Mouse (Mus musculus): ENCODE measurements around the gene Frmd3.
A peak's percentile ranks its signal among the peaks of the same experiment; 100 is the strongest.
"Not testable (repeated sequence)": the region's sequence is repeated elsewhere in the genome, so short reads cannot be mapped to it uniquely, and the experiment has no call there.

The Frmd3 gene

GRCm38 (mm10) chr4:74013211-74014047, at the start of gene Frmd3:
Frmd3 (plus strand) TSS chr4:74013442.
- DNase-seq (ENCODE audit: low spot score), result peak; percentile 84

DNA sequence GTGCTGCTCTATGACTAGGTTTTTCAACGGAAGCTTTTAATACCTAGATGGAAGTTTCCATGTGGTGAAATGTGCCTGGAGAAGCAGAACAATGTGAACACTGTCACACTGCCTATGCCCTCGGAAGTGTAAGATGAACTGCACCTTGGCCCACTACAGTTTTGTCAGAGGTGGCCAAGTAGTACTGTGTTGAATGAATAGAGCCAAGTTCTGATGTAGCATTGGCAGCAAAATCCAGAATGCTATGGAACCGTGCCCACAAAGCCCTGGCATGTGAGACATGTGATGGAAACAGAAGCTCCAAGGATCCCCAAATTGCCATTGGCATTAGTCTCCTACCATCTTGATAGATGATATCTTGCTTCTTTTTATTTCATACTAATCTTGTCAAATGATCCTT, 32.8 kb upstream of the Frmd3 start:
- DNase-seq (ENCODE audit: low spot score), result no peak

DNA sequence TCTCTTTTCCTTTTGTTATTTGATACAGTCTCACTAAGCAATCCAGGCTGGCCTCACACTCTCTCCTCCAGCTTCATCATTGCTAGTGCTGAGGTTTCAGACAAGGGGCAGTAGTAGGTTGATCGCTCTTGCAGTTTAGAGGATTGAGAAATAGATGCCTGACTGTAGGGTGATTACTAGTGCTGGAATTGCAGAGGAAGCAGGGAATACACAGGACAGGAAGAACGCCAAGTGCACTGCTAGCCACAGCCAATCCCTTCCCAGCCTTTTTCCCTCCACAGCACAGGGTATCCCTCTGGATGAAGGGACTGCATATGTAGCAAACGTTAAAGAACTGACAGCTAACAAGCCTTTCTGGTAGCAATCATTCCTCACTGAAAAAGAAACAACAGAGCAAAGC, 965 bp upstream of the Frmd3 start:
- DNase-seq (ENCODE audit: low spot score), result no peak

- DNase-seq (ENCODE audit: low spot score), result no peak
These were observed 542 bp upstream of the Frmd3 start for GRCm38 (mm10) chr4:74012700-74013099.

DNA sequence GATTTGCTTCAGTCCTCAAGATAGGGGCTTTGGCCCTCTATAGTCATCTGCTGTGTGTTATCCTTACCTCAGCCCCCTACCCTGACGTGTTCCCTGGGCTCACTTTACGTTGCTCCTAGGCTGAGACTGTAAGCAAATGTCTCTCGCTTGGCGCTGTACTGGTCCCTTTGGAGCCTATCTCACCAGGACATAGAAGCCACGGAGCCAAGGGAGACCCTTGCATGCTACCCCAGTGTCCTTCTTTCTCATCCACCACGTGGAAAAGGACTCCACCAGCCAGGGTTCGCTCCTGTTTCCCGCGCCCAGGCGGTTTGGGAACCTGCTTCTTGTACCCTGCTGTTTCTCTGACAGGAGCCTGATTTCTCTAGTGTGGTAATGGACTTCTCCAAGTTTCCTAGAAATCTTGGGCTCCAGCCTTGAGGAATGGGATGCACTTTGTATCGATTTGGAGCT, 832 bp downstream of the Frmd3 start:
- peak; percentile 7 for DNase-seq (ENCODE audit: low spot score)

DNA sequence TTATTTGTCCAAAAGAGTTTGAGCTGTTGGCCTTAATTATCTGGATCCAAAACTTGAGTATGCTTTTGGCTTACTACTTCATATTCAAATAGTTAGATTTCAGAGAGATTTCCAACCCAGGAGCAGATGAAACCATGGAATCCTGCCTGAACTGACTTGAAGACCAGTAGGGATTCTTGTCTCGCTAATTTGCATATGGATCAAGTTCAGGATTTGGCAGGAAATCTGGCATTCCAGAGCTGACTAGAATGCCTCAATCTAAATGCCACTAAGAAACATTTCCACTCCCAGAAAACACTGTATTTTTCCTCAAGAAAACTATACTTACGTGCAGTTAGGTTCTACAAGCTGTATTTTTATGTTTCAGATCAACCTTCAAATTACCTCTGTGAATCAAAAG, 6.8 kb downstream of the Frmd3 start:
- no peak for DNase-seq (ENCODE audit: low spot score)

DNA sequence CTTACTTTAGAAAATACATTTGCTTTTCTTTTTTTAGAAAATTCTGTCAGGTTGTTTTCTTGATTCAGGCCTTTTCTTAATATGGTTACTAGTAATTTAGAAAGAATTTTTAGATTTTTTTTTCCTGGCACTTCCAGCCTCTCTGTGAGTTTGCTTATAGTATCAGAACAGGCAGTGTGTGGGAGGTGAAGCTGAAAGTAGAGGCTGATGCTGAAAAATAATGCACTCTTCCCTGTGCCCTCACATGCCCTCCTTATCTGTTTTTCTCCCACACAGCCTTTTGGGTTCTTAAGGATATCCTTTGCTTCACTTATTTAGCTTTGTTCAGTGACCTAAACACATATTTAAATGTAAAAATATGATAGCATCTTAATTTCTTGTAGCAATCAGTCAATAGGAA, 30.0 kb downstream of the Frmd3 start:
- DNase-seq (ENCODE audit: low spot score), result no peak

DNA sequence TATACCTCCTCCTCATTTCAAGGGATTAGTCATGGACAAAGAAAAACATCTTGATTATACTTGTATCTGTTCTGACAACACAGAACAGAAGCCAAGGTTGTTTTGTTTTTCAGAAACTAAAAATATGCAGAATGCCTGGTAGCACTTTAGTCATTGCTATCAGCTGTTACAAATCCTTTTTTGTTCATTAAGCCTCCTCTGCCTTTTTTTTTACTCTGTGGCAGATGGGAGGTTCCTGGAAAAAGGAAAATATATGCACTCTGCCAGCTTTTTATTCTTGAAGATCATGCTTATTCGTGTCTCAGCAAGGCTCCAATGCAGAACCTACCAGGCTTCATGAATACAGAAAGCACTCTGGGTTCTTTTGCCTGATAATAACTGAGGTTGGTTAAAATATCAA, 38.5 kb downstream of the Frmd3 start:
- no peak for DNase-seq (ENCODE audit: low spot score)

GRCm38 (mm10) chr4:74076727-74077126, 63.5 kb downstream of the Frmd3 start:
- no peak for DNase-seq (ENCODE audit: low spot score)

DNA sequence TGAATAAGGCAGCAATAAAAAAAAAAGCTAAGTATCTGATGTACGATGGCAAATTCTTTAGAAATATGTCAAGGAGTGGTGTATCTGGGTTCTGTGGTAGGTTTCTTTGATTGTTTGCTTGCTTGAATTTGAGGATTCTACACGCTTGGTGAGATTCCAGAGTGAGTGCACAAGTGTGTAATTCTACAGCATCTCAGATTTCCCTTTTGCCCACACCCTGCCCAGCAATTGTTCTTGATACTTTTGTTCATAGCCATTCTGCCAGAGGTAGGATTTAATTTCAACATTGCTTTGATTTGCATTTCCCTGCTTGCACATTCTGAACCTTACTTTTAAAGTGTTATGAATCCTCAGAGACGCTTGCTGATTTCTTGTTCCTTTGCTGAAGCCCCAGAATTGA, 97.6 kb downstream of the Frmd3 start:
- DNase-seq (ENCODE audit: low spot score), result no peak

DNA sequence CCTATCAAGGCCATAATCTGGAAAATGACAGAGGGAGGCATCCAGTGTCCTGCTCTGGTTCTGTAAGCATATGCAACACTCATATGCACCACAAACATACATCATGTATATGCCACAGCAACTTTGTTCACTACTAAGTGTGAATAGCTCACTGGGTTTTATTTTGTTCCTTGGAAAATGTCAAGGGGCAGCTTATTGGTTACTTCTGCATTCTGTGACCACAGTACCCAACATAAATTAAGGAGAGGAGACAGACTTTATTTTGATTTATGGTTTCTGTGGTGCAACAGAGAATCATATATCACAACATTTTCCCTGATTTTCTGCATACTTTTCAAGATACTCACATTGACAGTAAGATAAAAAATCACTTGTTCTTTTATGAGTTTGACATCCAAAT, 178.3 kb downstream of the Frmd3 start:
- no peak for DNase-seq (ENCODE audit: low spot score)

DNA sequence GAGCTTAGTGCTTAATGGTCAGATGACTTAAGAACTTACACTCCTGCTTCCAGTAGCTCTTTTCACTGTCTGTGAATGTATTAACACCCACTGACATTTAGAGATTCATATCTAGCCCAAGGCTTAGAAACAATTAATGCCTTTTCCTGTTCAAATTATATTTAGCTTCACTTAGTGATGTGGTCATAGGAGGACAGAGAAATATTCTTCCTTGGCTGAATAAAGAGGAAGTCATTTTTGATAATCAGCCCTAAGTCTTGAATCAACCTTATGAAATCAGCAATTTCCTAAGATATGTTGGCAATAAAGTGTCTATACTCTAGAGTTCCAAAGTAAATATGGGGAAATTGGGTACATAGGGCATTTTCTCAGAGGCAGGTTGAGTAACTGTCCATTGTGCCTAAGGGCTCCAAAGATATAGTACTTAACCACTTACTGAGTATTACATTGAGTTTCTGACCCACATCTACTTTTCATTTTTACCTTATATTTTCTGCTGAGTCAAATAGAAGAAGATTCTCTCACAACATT, 188.1 kb downstream of the Frmd3 start:
- no peak for DNase-seq (ENCODE audit: low spot score)

DNA sequence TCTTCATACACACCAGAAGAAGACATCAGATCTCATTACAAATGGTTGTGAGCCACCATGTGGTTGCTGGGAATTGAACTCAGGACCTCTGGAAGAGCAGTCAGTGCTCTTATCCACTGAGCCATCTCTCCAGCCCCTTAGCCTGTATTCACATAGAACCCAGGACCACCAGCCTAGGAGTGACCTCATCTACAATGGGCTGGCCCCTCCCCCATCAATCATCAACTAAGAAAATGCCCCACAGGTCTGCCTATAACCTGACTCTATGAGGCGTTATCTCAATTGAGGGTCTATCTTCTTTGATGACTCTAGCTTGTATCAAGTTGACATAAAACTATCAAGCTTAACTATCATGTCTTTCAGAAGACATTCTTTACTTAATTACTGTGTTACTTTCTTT, 208.5 kb downstream of the Frmd3 start:
- DNase-seq (ENCODE audit: low spot score), result not testable (repeated sequence)

DNA sequence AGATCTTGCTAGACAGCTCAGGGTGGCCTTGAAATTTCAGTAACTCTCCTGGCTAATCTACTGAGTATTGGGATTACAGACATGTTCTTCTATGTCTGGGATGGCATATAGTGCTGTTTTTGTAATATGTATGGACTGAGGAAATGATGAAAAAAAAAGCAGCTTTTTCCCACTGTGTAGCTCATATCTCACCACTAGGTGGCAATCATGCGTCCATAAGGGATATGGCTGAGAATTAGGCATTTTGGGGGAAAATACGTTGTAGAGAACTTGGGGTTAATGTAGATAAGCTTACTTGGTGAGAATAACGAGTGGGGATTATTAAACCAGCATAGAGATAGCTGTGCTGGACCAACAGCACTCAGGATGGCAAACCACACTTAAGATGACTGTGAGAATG, 209.1 kb downstream of the Frmd3 start:
- peak; percentile 40 for DNase-seq (ENCODE audit: low spot score)

DNA sequence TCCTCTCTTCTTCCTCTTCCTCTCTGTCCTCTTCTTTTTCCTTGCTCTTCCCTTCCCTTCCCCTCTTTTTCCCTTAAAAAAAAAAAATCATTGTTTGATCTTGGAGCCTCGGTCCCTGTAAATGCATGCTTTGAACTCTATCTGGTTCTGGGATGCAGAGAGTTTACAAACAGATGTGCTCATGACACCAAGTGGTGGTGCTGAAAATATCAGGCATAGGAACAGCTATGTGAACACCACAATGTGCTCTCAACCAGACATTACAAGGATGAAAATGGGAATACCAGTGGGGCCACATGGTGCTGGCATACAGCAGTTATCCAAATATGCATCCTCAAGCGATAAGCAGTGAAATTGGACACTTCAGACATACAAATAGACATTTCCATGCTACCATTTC, 211.0 kb downstream of the Frmd3 start:
- DNase-seq (ENCODE audit: low spot score), result no peak

GRCm38 (mm10) chr4:74230994-74231393, 217.8 kb downstream of the Frmd3 start:
- DNase-seq (ENCODE audit: low spot score), result peak; percentile 11

- DNase-seq (ENCODE audit: low spot score), result peak; percentile 71
These were observed 218.2 kb downstream of the Frmd3 start for GRCm38 (mm10) chr4:74231405-74231804.

GRCm38 (mm10) chr4:74233534-74233933, 220.3 kb downstream of the Frmd3 start:
- no peak for DNase-seq (ENCODE audit: low spot score)

DNA sequence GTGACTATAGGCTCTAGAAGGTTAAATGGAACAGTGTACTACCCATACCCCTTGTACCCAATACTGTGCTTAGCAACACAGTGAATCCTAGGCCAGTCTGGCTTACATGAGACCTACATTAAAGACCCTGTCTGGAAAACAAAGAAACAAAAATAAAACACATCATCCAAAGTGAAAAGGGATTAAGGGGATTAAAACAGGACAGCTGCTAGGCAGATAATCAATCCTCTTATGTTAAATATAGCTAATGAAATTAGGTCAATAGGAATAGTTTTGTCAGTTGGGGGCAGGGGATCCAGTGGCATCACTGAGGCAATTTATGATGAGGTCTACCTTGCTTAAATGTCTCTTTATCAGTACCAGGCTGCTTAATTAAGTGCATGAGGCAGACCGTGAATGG, 228.9 kb downstream of the Frmd3 start, which contains the start of gene Kdm4c:
Gene Kdm4c (plus strand): TSS at position 322 of the 400 bp plus-strand sequence.
- no peak for DNase-seq (ENCODE audit: low spot score)

Data from embryo, embryonic 10 days (tissue).